Mouse (Mus musculus): ENCODE results near the gene Hist1h2an.
"Not testable (repeated sequence)": the region's sequence is repeated elsewhere in the genome, so short reads cannot be mapped to it uniquely, and the experiment has no call there.

The Hist1h2an gene

DNA sequence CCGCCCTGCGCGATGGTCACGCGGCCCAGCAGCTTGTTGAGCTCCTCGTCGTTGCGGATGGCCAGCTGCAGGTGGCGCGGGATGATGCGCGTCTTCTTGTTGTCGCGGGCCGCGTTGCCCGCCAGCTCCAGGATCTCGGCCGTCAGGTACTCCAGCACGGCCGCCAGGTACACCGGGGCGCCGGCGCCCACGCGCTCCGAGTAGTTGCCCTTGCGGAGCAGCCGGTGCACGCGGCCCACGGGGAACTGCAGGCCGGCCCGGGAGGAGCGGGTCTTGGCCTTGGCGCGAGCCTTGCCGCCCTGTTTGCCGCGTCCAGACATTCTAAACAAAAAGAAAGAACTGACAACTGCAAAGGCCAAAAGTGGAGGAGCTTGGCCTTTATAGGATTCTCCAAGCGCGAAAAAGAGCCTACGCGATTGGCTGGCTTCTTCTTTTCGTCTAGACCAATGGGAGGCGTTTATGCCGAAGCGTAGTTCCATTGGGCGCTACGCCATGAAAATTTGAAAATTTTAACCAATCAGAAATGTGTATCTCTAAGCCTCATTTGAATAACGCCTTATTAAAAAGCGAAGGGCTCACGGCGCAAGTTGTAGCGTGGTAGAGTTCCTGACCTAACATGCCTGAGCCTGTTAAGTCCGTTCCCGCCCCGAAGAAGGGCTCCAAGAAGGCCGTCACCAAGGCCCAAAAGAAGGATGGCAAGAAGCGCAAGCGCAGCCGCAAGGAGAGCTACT is at the start of gene Hist1h2an, which contains the start of gene Hist1h2bp:
Hist1h2an (minus strand) TSS at position 320 of the 731 bp plus-strand sequence.
Hist1h2bp (plus strand) TSS at position 563 of the 731 bp plus-strand sequence.
- DNase-seq (ENCODE audit: low read depth in 2 of 2, low spot score in 2 of 2): peak; percentile 73 to 78

DNA sequence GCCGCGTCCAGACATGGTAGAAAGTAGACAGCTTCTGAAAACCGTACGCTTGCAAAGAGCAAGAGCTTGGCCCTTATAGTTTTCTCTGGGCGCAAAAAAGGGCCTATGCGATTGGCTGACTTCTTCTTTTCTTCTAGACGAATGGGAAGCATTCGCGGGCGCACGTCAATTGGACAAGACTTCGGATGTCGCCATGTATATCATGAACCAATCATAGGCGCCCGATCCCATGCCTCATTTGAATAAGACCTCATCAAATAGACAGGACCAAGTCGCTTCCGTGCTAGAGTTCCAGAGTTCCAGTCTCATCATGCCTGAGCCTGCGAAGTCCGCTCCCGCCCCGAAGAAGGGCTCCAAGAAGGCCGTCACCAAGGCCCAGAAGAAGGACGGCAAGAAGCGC is 46.4 kb upstream of the Hist1h2an start, which contains the start of the genes Hist1h2ap and Hist1h2br:
Hist1h2ap (minus strand) TSS at position 47 of the 400 bp plus-strand sequence.
Hist1h2br (plus strand) TSS at position 283 of the 400 bp plus-strand sequence.
- not testable (repeated sequence) for DNase-seq (ENCODE audit: low read depth in 2 of 2, low spot score in 2 of 2)

DNA sequence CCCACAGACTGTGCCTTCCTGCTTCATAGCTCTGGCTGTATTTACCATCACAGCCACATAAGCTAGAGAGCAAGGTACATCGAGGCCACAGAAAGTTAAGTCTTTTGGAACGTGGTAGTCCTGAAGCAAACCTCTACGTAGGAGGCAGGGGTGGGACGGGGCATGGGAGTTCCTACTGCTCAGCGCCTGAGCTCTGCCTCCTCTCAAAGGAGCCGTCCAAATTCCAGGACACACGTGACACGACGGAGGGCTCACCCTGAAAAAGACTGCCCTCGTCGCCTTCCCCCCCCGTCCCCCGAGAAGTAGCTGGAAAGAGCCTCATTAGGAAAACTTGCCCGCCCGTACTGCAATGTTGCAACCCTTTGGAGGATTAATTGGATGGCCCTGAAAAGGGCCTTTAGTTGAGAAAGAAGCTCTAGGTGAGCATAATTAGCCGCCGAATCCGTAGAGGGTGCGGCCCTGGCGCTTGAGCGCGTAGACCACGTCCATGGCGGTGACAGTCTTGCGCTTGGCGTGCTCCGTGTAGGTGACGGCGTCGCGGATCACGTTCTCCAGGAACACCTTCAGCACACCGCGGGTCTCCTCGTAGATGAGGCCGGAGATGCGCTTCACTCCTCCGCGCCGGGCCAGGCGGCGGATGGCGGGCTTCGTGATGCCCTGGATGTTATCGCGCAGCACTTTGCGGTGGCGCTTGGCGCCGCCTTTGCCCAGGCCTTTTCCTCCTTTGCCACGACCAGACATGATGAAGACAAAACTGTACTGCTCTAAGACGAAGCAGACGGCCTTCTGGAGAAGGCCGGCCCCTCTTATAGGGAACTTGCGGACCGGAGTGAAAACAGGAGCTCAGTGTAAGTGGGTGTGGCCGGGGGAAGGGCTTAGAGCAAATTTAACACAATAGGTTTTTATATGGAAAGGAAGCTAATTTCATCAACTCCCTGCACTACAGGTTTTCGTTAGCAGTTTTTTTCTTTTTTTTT is 44.7 kb upstream of the Hist1h2an start, which contains the start of gene Hist1h4n:
Hist1h4n (minus strand) TSS at position 779 of the 977 bp plus-strand sequence.
- peak in 1 of 2 experiments; percentile 19 for DNase-seq (ENCODE audit: low read depth in 2 of 2, low spot score in 2 of 2)

DNA sequence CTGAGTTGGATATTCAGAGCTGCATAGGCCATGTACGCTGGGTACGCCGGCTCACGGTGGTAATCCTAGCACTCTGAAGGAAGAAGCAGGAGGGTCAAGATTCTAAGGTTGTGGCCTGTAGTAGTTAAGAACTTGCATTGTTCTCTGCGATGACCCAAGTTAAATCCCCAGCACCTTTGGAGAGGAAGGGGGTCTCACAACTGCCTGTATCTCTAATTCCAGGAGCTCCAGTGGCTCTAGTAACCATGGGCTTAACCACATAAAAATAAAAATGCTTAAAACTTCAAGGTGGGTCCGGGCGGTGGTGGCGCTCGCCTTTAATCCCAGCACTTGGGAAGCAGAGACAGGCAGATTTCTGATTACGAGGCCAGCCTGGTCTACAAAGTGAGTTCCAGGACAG is 43.3 kb upstream of the Hist1h2an start:
- DNase-seq (ENCODE audit: low read depth in 2 of 2, low spot score in 2 of 2): no peak

DNA sequence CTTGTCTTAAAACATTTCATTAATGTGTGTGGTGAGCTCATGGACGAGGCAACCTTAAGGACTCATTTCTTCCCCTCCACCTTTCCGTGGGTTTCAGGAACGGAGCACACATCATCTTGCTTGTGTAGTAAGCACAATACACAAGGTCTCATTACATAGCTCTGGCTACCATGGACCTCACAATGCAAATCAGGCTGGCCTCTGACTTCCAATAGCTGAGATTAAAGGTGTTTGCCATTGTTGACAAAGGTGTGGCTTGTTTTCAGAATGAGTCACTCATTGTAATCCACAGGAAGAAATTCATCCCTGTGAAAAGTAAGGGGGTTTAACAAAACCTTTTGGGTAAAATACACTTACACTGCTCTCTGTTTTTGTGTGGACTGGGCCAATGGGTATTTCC is 41.5 kb upstream of the Hist1h2an start:
- no peak for DNase-seq (ENCODE audit: low read depth in 2 of 2, low spot score in 2 of 2)

DNA sequence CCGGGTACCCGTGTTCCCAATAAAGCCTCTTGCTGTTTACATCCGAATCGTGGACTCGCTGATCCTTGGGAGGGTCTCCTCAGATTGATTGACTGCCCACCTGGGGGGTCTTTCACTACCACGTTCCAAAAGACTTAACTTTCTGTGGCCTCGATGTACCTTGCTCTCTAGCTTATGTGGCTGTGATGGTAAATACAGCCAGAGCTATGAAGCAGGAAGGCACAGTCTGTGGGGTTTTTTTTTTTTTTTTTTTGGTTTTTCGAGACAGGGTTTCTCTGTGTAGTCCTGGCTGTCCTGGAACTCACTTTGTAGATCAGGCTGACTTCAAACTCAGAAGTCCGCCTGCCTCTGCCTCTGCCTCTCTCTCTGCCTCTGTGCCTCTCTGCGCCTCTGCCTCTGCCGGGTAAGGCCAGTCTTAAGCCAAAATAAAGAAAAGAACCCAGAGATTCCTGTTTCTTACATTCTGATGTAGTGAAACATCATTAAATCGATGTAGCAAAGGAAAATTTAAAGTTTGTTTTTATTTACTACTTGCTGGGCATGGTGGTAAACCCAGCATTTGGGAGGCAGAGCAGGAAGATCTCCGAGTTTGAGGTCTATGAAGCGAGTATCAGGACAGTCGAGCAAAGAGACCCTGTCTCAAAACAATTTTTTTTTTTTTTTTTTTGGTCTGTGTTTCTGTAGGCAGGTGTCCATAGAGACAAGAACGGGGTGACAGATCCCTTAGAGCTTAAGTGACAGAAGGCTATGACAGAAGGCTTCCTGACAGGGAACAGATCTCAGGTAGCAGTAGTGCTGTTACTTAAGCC is 33.3 kb upstream of the Hist1h2an start:
- not testable (repeated sequence) for DNase-seq (ENCODE audit: low read depth in 2 of 2, low spot score in 2 of 2)

DNA sequence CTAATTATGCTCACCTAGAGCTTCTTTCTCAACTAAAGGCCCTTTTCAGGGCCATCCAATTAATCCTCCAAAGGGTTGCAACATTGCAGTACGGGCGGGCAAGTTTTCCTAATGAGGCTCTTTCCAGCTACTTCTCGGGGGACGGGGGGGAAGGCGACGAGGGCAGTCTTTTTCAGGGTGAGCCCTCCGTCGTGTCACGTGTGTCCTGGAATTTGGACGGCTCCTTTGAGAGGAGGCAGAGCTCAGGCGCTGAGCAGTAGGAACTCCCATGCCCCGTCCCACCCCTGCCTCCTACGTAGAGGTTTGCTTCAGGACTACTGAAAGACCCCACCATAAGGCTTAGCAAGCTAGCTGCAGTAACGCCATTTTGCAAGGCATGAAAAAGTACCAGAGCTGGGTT is 25.1 kb upstream of the Hist1h2an start:
- DNase-seq (ENCODE audit: low read depth in 2 of 2, low spot score in 2 of 2): not testable (repeated sequence)

DNA sequence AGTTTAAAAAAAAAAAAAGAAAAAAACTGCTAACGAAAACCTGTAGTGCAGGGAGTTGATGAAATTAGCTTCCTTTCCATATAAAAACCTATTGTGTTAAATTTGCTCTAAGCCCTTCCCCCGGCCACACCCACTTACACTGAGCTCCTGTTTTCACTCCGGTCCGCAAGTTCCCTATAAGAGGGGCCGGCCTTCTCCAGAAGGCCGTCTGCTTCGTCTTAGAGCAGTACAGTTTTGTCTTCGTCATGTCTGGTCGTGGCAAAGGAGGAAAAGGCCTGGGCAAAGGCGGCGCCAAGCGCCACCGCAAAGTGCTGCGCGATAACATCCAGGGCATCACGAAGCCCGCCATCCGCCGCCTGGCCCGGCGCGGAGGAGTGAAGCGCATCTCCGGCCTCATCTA is 24.5 kb upstream of the Hist1h2an start, which contains the start of gene Hist1h4m:
Hist1h4m (plus strand) TSS at position 208 of the 400 bp plus-strand sequence.
- DNase-seq (ENCODE audit: low read depth in 2 of 2, low spot score in 2 of 2): peak; percentile 14 to 28

DNA sequence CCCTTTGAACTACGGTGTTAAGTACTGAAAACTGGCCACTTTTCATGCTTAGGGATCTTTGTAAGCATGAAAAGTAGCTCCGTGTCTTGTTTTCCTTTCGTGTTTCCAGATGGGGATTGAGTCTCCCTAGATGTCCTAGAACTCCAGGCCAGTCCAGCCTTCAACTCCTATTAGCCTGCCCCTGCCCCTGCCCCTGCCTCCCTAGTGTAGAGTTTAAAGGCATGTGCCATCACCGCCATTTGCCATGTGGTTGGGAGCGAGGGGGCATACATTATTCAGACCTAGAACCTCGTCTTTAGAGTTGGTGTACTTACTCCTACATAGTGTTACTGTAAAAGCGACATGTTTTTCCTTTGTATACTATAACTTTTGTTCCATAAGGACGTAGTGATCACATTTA is 24.1 kb upstream of the Hist1h2an start:
- not testable (repeated sequence) for DNase-seq (ENCODE audit: low read depth in 2 of 2, low spot score in 2 of 2)

DNA sequence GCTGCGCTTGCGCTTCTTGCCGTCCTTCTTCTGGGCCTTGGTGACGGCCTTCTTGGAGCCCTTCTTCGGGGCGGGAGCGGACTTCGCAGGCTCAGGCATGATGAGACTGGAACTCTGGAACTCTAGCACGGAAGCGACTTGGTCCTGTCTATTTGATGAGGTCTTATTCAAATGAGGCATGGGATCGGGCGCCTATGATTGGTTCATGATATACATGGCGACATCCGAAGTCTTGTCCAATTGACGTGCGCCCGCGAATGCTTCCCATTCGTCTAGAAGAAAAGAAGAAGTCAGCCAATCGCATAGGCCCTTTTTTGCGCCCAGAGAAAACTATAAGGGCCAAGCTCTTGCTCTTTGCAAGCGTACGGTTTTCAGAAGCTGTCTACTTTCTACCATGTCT is 23.1 kb upstream of the Hist1h2an start, which contains the start of the genes Hist1h2bq and Hist1h2ao:
Hist1h2bq (minus strand) TSS at position 125 of the 400 bp plus-strand sequence.
Hist1h2ao (plus strand) TSS at position 393 of the 400 bp plus-strand sequence.
- not testable (repeated sequence) for DNase-seq (ENCODE audit: low read depth in 2 of 2, low spot score in 2 of 2)

DNA sequence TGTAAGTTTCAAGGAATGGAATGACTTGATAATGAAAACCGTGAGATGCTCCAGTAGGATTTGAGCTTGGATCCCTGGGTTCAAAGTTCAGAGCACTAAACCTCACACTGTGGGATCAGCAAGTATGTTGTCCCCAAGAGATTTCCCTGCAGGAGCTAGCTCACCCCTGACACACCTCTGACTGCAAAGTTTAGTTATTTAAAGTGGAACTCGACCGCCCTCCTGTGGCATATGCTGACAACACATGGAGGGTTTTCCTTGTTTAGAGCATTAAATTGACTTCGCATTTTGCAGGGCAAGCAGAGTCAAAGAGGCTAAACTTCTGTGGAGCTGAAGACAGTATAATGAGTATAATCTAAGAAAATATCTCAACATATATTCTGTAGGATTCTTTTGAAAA is 16.0 kb upstream of the Hist1h2an start:
- not testable (repeated sequence) for DNase-seq (ENCODE audit: low read depth in 2 of 2, low spot score in 2 of 2)

DNA sequence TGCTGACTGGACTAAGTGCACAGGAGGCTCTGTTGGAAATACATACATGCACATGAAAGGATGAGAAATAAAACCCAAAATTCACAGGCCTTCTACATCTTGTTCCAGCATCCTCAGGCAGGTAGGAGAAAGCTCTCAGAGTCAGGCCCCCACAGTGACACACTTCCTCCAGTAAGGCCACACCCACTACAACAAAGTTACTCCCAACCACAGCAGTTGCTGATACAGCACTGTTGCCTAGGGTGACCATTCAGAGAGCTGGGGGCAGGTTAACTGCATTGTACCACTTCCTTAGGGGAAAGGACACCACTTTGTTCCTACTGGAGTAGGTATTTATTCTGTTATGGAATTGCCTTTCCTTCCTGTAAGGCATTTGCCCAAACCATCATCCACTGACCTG is 10.1 kb upstream of the Hist1h2an start:
- not testable (repeated sequence) for DNase-seq (ENCODE audit: low read depth in 2 of 2, low spot score in 2 of 2)

DNA sequence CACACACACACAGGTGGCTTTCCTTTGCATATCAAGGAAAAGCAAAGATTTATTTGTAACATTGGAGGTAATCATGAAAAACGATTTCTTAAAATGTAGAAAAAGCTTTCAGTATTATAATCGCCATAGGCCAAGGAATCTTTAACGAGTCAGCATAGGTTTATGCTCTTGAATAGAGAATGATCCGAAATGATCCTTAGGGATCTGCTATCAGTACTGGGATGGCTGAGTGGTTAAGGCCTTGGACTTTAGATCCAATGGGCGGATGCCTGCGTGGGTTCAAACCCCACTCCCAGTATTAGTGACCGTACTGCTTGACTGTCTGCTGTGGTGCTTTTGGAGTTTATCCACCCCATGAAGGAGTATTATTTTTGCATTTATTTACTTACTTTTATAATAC is 8.6 kb upstream of the Hist1h2an start:
- no peak for DNase-seq (ENCODE audit: low read depth in 2 of 2, low spot score in 2 of 2)

DNA sequence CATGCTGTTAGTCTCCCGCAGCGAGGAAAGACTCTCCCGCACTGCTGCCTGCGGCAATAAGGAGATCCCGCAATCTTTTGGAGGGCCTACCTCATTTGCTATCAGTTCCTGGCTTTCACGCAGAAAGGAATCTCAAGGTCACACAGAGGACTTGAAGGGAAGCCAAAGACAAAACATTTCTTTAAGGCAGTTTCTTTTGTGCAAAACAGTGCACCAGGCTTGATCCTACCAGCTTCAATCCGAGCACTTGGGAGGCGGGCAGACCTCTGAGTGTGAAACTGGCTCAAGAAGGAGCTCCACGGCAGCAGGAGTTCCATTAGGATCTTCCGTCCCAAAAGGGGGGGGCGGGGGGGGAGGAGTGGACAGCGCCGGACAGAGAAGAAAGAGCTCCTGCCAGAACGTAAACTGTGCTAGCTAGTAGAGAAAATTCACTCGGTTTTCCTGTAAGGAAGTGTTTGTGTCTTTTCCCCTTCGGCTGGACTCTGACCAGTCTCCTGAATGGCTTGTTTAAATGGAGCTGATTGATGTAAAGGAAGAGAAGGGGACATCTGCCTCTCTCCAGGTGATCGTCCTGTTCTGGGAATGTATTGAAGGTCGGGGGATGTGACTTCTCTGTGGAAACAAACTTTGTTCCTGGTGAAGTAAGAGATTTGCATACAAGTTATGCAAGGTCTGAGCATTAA is 3.7 kb upstream of the Hist1h2an start:
- DNase-seq (ENCODE audit: low read depth in 2 of 2, low spot score in 2 of 2): no peak

DNA sequence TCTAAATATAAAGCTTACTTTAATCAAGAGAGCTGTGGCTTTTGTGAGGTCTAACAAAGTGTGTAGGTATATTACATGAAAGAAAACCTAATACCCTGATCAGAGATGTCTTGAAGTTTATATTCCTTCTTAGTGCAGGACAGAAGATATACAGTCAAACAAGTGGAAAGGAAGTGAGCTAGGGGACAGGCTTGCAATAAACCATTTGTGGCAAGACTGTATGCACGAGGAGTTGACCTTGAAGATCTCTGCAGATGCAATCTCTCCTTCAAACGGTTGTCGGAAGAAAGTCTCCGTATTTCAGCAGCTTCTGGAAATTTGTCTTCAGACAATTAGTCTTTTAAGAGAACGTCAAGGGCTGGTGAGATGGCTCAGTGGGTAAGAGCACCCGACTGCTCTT is 2.9 kb upstream of the Hist1h2an start:
- no peak for DNase-seq (ENCODE audit: low read depth in 2 of 2, low spot score in 2 of 2)

DNA sequence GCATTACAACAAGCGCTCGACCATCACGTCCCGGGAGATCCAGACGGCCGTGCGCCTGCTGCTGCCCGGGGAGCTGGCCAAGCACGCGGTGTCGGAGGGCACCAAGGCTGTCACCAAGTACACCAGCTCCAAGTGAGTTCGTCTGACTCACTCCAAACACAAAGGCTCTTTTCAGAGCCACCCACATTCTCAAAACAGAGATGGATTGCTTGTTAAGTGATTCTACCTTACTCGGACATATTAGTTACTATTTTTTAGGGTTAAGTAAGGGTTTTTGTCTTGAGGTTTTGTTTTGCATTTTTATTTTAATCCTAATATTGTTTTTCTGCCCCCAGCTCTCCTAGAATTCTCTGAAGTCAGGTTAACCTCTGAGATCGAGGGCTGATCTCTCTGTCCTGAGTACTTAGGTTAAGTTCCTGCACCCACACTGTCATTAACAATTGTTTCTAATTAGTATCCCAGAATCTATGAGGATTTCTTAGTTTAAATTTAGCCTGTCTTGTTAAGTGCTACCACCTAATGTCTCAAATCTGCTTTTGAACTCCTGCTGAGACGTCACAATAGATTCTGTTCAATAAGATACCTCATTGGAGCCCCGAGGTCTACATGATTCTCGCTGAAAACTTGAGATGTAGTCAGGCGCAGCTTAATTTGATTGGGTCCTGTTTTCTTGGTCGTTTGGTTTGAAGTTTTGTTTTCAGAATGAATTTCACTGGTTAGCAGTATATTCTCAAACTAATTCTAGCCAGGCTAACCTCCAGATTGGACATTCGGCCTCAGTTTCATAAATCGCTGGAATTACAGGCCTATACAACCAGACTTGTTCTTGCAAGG is 959 bp upstream of the Hist1h2an start:
- DNase-seq (ENCODE audit: low read depth in 2 of 2, low spot score in 2 of 2): no peak

DNA sequence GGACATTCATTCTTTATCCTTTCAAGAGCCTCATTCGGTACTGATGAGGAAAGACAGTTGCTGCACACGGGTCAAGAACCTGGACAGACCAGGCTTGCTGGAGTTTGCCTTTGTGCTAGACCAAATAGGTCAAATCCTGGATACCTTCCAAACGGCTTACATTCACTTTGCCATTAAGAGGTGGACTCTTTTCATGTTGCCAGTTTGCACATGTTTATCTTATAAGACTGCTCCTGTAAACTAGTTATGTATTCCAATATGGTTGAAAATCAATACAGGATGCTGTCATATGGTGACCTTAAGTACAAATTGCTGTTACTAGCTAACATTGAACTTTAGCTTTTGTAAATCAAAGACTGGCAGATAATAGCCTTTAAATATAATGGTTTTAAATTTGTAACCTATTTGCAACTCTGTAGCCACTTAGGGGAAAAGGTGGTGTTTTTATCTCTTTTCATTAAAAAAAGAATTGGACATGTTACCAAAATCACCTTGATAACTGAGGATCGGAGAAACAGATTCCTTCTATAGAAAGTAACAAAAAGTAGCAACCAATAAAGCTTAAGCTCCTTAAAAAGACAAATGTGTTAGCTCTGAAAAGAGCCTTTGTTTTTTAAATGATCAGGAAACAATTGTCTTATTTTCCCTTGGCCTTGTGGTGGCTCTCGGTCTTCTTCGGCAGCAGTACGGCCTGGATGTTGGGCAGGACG is 674 bp downstream of the Hist1h2an start:
- no peak for DNase-seq (ENCODE audit: low read depth in 2 of 2, low spot score in 2 of 2)

DNA sequence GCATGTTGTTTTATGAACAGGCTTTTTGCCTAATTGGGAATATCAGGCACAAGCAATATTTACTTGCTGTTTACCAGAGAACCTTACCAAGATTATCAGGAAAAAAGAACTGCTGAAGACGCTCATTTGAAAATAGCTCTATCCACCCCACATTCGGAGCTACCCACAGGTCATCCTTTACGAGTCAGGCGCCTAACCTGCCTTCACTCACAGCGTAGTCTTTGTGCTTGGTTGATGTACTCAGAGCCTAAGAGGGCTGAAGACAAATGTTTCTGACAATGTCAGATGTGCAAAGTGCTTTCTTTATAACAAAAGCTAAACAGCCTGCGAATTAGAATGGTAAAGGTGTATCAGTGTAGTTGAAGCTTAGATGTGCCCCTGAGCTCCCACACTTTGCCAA is 2.7 kb downstream of the Hist1h2an start:
- DNase-seq (ENCODE audit: low read depth in 2 of 2, low spot score in 2 of 2): no peak

Measured in CD8-positive naive resting alpha-beta T cell, adult 2 months (primary cell).